Mouse (Mus musculus) Muller cell, postnatal 12 days (primary cell): ENCODE measurements at regions not wholly inside any gene's neighbourhood (a gene's known extent, or its start where the extent isn't known, plus 50 kb on each side); places are given as distances from the start of the nearest gene placed in this dataset.
A peak's percentile ranks its signal among the peaks of the same experiment; 100 is the strongest.
"Not testable (repeated sequence)": the region's sequence is repeated elsewhere in the genome, so short reads cannot be mapped to it uniquely, and the experiment has no call there.

Experiments used
- DNase-seq: peaks from one replicate; pipeline ENCODE4 v3.0.0-alpha.2; 2015; ENCODE audit errors: inconsistent ontology term

DNA sequence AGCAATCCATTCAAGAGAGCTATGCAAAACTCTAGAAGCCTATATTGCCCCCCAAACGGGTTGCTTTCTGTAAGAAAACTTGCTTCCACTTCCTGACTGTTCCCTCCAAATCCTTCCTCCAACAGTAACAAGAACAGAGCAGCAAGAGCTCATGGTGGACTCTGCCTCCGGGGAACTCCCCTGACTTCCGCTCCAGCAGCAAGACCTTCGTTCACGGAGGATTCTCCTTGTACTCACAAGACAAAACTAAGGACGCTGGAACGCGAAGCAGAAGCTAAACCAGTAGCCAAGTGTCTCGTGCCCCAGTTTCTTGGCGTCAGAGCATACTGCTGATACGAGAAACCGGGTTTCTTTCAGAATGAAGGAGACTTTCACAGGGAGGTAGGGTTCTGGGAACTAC, 50.7 kb downstream of the H2al2a start:
- DNase-seq, result no peak

DNA sequence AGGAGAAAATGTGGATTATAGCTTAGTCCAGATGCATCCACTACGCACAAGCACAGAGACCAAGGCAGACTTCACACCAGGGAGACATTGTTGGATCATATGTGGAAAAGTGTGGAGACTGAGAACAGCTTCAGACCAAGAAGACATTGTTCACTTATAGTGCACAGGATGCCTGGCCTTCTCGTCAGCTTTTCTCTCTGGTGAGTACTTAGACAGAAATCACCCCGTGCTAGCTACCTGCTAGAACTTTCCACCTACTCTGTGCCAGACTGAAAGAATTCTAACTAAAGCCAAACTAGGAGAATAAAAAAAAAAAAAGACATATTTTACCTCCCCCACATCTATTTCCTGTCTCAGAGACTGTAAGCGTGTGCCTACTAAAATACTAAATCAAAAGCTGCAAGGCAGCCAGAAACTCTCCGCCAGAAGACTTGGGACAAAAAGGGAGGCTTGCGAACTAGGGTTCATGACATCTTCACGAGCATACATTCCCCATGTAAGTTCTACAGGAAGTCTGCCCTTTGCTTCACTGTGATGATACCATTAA, 51.3 kb downstream of the H2al2a start:
- no peak for DNase-seq

DNA sequence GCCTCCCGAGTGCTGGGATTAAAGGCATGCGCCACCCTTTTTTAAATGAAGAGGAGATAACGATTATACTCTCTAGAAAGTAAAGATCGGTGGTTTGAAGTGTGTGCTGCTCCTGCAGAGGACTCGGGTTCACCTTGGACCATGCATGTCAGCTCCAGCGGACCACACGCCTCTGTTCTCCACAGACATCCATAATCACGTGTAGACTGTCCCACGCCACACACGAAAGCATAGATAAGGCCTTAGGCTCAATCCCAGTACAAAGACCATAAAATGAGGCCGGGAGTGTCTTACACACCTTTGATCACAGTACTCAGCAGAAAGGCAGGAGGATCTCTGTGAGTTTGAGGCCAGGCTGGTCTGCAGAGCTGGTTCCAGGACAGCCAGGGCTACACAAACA, 53.3 kb downstream of the H2al2a start:
- DNase-seq, result no peak

DNA sequence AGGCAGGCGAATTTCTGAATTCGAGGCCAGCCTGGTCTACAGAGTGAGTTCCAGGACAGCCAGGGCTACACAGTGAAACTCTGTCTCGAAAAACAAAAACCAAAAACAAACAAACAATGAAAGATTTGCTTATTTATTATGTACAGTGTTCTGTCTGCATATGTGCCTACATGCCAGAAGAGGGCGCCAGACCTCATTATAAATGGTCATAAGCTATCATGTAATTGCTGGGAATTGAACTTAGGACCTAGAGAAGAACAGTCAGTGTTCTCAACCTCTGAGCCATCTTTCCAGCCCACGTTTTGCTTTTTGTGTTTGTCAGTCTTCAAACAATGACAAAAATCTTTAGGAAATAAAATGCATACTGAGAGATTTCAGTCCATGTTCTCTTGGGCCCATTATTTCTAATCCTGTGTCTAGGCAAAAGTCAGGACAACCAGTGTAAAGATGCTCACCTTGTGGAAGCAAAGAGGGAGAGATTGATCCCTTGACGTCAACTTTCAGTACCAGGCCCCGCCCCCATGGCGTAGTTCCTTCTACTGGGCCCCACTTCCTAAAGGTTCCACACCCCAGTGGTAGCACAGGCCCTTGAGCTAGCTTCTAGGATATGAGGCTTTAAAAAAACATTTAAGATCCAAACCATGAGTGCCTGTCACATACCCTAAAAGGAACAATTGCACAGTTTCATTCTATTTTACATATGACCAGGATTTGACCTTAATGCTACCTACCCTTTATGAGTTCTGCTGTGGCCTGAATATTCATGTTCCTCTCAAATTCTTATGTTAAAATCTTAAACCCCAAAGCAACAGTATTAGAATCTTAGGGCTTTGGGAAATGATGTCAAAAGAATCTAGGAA, 54.0 kb downstream of the H2al2a start:
- DNase-seq, result no peak

DNA sequence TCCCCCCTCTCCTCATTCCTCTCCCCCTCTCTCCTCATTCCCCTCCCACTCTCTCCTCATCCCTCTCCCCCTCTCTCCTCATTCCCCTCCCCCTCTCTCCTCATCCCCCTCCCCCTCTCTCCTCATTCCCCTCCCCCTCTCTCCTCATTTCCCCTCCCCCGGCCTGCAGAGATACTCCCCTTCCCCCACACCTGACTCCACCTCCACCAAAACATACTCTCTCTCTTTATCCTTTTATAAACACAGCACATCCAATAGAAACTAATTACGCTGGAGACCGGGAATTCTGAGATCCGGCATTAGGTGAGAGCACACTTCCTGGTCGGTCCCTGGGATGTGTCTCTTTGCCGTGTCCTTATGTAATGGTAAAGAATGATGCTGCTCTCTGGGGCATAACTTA, 54.8 kb downstream of the H2al2a start:
- DNase-seq, result no peak

DNA sequence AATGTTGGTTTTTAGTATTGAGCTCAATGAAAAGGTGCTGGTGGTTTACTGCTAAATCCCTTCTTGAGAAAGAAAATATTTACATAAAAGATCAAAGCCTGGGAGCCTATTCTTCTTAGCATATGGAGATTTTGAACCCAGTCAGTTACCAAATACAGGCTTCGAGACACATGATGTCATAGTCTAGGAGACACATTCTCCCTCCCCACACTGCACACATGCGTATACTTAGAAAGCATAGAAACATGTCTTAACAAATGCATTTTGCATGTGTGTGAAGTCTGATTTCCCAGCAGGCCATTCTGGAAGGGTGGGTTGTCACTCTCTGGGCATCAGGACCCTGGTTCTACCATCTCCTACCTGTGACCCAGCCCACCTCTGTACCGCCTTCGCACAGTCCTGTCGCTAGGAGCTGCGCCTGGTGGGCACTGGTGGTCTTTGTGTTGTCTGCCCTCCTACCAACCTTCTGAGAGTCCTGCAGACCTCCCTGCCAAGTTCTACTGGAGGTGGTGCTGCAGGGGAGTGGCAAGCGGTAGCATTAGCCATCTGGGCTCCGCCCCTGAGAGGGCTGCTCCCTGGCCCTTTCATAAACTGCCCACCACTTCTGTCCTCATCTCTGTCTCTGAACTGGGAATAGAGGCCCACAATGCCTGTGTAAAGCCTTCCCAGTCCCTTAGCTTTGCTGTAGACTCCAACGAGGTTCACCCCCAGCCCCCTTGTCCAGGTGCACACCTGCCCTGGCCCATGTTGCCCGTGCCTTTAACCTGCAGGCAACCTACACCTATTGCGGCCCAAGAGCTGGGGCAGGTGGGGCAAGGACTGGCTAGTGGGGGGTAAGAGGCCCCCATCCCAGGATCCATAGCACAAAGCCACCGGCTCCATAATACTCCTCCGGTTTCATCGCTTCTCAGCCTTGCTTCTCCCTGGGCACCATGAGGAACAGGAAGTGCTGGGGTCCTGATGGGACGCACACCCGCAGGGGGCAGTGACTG, 56.6 kb downstream of the H2al2a start:
- not testable (repeated sequence) for DNase-seq

DNA sequence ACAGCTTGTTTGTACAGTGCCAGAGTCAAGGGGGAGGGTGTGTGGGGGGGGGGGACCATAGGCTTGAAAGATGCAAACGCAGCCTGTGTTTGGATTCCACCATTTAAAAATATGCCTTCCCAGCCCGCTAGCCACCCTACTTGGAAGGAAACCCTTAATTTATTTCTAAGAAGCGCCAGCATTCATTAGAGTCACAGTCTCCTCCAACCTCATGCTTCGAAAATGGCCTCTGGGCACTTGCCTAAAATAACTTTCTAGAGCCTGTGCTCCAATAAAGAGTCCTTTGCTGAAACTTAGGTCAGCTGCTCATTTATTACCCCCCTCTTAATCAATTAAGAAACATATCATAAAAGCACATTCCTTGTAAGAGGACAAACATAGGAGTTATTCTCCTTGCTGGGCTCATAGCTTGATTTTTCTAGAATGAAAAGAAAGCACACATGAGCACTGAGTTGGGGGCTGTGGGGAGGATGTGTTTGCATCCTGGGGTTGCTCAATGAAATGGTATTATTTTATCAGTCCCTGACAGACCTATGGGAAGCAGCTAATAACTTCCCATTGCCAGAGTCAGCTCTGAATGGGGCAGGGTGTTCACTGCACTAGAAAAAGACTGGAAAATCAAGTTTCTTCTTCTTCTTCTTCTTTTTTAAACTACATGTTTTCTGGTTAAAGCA, 57.4 kb downstream of the H2al2a start:
- DNase-seq, result no peak

DNA sequence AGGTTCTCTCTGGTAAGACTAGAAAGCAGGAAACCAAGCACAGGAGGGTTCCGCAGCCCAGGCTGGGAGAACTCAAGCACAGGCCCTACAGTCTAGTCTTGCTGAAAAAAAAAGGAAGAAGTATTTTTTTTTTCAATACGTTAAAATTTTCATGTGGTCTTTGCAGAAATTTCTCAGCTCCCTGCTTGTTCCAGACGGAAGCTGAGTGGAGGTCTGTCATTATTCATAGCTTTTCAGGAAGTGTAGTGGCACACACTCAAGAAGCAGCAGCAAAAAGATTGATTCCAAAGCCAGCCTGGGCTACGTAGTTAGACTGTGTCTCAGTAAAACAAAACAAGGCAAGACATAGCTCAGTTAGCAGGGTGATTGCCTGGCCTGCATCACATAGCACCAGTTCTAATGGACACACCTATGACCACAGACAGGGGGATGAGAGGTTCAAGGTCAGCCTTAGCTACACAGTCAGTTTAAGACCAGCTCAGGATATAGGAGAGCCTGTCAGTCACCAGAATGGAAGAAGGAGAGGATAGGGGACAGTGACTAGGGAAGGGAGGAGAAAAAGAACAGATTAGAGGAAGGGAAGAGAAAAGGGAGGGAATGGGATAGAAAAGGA, 60.1 kb downstream of the H2al2a start:
- no peak for DNase-seq

DNA sequence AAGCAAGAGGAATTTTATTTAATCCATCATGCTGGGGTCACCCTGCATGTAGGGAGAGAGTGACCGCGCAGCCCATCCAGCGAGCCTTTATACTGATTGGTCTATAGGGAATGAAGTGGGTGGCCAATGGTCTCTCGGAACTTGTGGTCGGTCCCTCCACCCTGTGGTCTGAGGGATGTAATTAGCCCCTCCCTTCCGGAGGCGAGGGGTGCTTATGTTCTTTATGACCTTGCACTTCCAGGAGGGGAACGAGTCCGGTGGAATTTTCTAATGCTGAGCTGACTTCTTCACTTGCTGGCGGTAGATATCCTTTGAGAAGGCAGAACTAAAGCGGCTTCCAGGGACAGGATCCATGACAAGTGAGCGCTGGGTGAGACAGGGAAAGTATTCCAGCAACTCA, 60.8 kb downstream of the H2al2a start:
- DNase-seq, result no peak

DNA sequence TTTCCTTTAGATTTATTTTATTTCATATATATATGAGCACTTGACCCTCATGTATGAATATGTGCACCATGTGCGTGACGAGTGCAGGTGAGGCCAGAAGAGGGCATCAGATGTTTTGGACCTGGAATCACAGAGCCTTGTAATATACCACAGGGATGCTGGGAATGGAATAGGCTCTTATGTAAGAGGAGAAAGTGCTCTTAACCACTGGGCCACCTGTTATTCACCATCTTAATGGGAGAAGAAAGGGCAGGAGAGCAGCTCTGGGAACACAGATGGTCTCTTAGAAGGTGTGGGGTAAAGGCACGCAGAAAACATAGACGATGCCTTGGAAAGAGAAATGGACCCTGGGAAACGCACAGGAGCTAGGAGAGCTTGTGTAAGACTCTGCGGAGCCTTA, 61.3 kb downstream of the H2al2a start:
- no peak for DNase-seq

DNA sequence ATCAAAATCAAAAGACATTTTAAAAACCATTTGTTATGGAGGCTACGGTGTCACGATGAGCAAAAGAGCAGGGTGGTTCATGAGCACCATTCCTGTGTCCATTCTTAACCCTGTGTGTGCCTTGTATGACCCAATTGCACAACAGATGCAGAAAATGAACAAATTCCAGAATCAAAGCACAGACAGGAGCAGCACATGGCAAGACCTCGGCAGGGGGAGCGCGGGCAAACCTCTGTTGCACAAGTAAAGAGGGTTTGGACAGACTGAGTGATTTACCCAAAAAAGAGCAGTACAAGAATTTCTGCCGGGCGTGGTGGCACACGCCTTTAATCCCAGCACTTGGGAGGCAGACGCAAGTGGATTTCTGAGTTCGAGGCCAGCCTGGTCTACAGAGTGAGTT, 62.1 kb downstream of the H2al2a start:
- DNase-seq, result no peak

DNA sequence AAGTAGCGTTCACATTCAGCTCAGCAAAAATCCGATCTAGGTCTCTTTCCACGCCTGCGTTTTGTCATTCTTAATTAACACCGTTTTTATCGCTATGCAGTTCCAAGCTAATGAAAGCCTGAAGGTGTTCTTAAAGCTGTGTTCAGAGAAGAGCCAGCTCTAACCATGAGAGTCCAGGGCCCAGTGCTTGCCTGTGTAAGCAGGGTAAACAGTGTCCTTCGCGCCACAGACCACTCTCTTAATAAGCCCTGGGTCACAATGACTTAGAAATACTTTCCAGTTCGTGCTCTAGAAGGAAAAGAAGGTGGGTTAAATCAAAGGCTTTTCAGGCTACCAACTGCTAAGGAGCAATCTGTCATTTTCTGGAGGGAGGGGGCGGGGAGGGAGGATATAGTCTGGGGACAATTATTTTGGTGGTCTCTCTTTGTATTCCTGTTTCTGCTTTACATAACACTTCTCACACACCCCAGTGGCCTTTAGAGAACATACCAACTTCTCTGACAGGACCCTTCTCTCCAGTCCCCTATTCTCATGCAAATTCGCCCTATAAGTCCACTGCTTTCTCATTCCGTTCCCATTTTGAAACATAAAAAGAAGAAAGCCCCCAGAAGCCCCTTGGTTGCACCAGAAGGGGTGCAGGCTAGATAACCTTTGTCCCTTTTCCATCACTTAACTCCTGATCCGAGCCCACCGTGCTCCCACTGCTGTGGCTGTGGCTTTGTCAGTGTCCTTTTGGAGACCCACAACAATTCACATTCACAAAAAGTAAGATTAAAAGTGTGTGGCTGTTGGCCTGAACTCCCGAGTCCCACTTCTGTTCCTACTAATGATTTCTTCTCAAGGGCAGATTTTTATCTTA, 63.6 kb downstream of the H2al2a start:
- DNase-seq, result no peak

DNA sequence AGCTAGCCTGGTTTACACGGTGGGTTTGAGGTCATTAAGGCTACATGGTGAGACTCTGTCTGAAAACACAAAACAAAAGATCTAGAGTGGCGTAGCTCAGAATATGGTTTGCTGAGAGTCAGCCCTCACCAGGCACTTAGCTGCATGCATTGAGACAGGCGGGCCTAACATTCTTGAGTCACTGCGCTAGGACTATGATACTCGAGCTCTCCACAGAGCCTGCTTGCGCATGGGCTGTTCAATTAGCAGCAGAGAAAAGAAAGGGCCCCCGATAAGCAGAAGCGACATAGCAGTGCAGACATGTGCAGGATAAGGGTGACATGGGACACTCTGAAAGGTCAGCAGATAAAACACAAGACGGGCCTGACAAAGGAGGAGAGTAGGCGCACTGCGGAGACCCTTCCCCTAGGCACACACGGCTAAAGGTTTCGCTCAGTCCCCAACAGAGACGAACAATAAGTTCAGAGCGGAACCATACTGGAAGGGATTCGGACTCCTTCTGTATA, 64.3 kb downstream of the H2al2a start:
- peak; percentile 29 for DNase-seq

DNA sequence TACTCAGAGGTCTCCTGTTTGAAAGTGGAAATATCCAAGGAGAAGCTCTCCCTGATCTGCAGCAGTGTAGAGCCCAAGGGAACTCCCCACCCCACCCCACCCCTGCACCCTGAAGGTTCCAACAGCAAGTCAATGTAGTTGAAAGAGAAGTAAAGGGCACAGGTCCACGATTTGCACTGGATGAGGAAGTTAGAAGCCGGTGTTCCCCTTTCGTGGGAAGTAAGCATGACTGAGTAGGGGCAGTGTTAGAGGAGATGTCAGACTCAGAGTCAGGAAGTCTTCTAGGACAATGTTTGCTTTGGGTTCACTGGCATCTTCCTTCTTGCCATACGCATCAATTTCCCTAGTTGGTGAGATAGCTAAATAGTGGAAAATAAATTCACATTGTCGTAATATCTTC, 64.9 kb downstream of the H2al2a start:
- no peak for DNase-seq

DNA sequence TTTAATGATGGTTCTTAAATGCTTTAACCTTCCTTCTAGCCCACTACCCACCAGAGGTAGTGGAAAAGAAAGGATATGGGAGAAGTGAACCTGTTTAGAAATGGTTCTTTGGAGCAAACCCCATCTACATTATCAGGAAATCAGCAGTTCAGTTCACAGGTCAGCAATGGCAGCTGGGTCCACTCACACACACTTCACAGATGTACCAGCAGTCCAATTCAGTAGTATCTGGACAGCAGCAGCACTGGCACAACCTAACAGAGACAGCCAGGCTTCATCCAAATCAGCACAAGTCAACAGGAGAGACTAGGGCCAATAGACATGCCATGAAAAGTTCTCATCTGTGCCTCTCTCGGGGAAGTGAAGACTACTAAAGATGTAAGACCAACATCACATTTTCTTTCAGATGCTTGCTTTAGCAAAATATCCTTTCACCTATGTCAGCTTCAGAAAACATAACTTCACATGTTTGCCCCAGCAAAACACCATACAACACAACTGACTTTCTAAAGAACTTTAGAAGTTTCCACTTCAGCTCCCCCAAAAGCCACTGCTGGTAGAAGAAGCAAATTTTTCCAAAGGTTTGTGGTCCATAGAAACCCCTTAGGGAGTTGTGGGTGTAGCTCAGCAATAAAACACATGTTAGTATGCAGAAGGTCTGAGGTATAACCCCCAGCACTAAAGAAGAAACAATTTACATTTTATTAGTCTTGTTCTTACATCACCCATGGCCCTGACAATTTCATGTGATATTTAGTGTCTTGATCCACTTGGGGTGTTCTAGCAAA, 77.7 kb downstream of the H2al2a start:
- no peak for DNase-seq

DNA sequence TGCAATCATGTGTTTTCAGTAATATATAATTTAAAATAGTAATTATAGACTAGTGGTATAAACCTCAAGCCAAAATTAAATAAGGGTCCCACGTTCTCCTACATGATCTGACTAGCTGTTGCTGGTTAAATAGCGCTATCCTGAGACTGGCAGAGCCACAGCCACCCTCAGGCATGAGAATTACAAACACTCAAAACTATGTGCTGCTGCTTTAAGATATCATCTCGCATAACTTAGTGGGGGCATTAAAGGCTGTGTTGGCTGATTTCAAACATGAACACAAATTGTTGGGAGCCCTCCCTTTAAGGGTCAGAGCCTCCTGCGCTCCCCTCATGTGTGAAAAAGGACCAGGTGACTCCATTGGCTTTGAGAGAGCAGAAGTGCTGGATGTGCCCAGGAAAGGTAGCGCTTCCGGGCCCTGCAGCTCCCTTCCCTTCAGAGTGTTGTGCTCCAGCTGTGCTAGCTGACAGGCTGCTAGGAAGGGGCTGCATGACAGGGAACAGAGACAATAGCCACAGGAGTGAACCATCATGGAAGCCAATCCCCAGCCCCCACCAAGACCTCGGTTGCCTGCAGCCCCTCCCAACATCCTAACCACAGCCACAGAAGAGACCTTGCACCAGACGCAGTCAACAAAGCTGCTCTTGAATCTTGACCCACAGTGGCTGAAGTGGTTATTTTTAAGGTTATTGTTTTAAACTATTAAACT, 79.4 kb downstream of the H2al2a start:
- DNase-seq, result no peak

DNA sequence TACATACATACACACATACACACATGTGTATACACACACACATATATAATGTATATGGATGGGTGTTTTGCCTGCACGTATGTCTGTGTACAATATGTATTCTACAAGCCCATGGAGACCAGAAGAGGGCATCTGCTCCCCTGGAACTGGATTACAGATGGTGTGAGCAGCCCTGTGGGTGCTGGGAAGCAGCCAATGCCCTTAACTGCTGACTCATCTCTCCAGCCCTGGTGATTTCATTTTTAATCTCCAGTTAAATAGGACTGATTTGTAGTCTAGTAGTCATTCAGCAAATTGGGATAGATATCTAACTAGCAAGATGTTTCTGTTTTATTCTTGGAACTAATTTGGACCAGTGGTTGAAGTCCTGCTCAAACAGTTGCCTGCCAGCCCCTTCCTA, 94.1 kb downstream of the H2al2a start:
- peak; percentile 39 for DNase-seq

DNA sequence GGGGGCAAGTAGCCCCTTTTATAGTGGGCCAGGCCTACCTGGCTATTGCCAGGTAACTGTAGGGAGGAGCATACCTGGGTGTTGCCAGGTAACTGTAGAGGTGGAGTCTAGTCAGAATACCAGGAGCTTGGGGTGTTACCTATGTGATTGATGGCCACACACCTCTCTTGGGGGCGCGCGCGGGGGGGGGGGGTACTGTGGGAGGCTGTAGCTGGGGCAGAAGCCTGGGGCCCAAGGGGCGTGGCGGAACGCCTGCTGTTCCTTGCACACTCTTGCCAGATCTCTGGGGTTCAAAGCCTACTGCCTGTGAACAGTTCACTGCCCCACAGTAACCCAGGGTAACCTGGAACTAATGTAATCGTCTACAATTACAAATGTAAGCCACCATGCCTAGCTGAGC, 96.6 kb downstream of the H2al2a start:
- DNase-seq, result no peak

DNA sequence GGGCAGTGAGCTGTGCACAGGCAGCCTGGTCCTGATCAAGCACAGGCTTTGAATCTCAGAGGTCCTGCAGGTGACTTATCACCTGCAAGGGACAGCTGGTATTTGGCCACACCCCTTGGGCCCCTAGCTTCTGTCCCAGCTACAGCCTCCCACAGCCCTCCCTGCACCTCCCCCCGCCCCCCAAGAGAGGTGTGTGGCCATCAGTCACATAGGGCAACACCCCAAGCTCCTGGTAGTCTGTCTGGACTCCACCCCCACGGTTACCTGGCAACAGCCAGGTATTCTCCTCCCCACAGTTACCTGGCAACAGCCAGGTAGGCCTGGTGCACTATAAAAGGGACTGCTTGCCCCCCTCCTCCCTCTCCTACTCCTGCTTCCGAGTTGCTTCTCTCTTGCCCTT, 98.0 kb downstream of the H2al2a start:
- no peak for DNase-seq
